ENCODE assay signal across 7 mouse cellular contexts in genomic region chr2:101797166-101797900, GRCm38 (mm10).
A peak's percentile ranks its signal among the peaks of the same experiment; 100 is the strongest.
DNase-seq lines count a peak whose midpoint lies in the region; ATAC-seq and TF ChIP-seq lines count a peak whose summit lies in the region.

No protein-coding gene starts in this region.

- DNase-seq in adrenal gland, adult 2 months, result peak; percentile 50
- peak; percentile 3 to 10 for DNase-seq in thymus, postnatal 10 days (ENCODE audit: low spot score in 2 of 2)

- no peaks in the 10 kb centered on the region for H3K4me1 ChIP-seq in ES-Bruce4 (ENCODE audit: control insufficient read depth, insufficient read depth, low read length)
- peaks cover 29% of the 10 kb centered on the region for H3K4me1 ChIP-seq in forebrain, embryonic 15.5 days
- peaks cover 17% of the 10 kb centered on the region for H3K4me1 ChIP-seq in hindbrain, embryonic 16.5 days (ENCODE audit: control insufficient read depth, insufficient read depth, low read depth, low read length)
- 0 out of 2 replicates have a peak, but pooled peaks cover 4% of the 10 kb centered on the region for H3K4me1 ChIP-seq in liver, embryonic 12.5 days

- TF ChIP-seq POLR2A in ES-Bruce4 (IDR thresholded peaks at IDR 0.05; ENCODE audit: insufficient read depth, low read length), result no peak

- no peaks in the 10 kb centered on the region for H3K27me3 ChIP-seq in ES-Bruce4 (ENCODE audit: control insufficient read depth, insufficient read depth, low read length, poor library complexity, severe bottlenecking)
- peaks cover 6% of the 10 kb centered on the region; the same call in 1 of the 2 replicates for H3K27me3 ChIP-seq in forebrain, embryonic 15.5 days
- peaks cover 10% of the 10 kb centered on the region for H3K27me3 ChIP-seq in hindbrain, embryonic 16.5 days (replicated peaks; ENCODE audit: control insufficient read depth, insufficient read depth, low read length)
- H3K27me3 ChIP-seq in liver, embryonic 12.5 days (replicated peaks), result peaks cover 46% of the 10 kb centered on the region

- H3K9ac ChIP-seq in ES-Bruce4 (ENCODE audit: low read depth, poor library complexity, severe bottlenecking), result peak overlapping the region; percentile 46
- H3K9ac ChIP-seq in forebrain, embryonic 15.5 days (replicated peaks), result peak overlapping the region; percentile 44
- peak overlapping the region; percentile 62 for H3K9ac ChIP-seq in hindbrain, embryonic 16.5 days (ENCODE audit: low read depth, low read length)
- H3K9ac ChIP-seq in liver, embryonic 12.5 days, result peak overlapping the region; percentile 35; the same call in 1 of the 2 replicates

- no peak overlapping the region for H3K27ac ChIP-seq in ES-Bruce4 (ENCODE audit: insufficient read depth, low read length)
- peak overlapping the region; percentile 29 for H3K27ac ChIP-seq in forebrain, embryonic 15.5 days (replicated peaks)
- H3K27ac ChIP-seq in hindbrain, embryonic 16.5 days (ENCODE audit: low read depth, low read length), result peak overlapping the region; percentile 13; the same call in 1 of the 2 replicates
- H3K27ac ChIP-seq in liver, embryonic 12.5 days, result peak overlapping the region; percentile 20; the same call in 1 of the 2 replicates

- peak; percentile 65 for ATAC-seq in forebrain, embryonic 15.5 days (replicated peaks)
- ATAC-seq in hindbrain, embryonic 16.5 days, result peak; percentile 59
- peak; percentile 55 for ATAC-seq in liver, embryonic 12.5 days
- ATAC-seq in monocyte, adult 5-6 weeks (replicated peaks; ENCODE audit: insufficient number of reproducible peaks, low FRiP score, low TSS enrichment, poor library complexity, severe bottlenecking), result peak; percentile 38; the same call in 1 of the 2 replicates

- no peak for TF ChIP-seq CTCF in ES-Bruce4 (IDR thresholded peaks at IDR 0.05; ENCODE audit: low read depth, low read length)

- H3K4me3 ChIP-seq in ES-Bruce4 (ENCODE audit: low read depth, low read length), result peak overlapping the region; percentile 66
- peak overlapping the region; percentile 47 for H3K4me3 ChIP-seq in forebrain, embryonic 15.5 days
- peak overlapping the region; percentile 51 for H3K4me3 ChIP-seq in hindbrain, embryonic 16.5 days (ENCODE audit: low read length)
- H3K4me3 ChIP-seq in liver, embryonic 12.5 days, result peak overlapping the region; percentile 55

- no peak for TF ChIP-seq EP300 in ES-Bruce4 (IDR thresholded peaks at IDR 0.05; ENCODE audit: insufficient read depth, low read depth, low read length)

- under 1% methylated on average over 49 of the region's 49 CpGs for WGBS in forebrain, embryonic 15.5 days
- WGBS in hindbrain, embryonic 16.5 days, result 1% methylated on average over 48 of the region's 49 CpGs
- under 1% methylated on average over 49 of the region's 49 CpGs for WGBS in liver, embryonic 12.5 days (ENCODE audit: insufficient replicate concordance)

- no peaks in the 10 kb centered on the region for H3K36me3 ChIP-seq in ES-Bruce4 (ENCODE audit: control insufficient read depth, insufficient read depth, low read length, poor library complexity, severe bottlenecking)
- H3K36me3 ChIP-seq in forebrain, embryonic 15.5 days, result no peaks in the 10 kb centered on the region
- H3K36me3 ChIP-seq in hindbrain, embryonic 16.5 days (ENCODE audit: control insufficient read depth, insufficient read depth, low read length), result no peaks in the 10 kb centered on the region
- no peaks in the 10 kb centered on the region for H3K36me3 ChIP-seq in liver, embryonic 12.5 days

- H3K9me3 ChIP-seq in ES-Bruce4 (replicated peaks; ENCODE audit: control insufficient read depth, insufficient read depth, low read length, poor library complexity, severe bottlenecking), result no peaks in the 10 kb centered on the region
- H3K9me3 ChIP-seq in forebrain, embryonic 15.5 days, result no peaks in the 10 kb centered on the region
- no peaks in the 10 kb centered on the region for H3K9me3 ChIP-seq in hindbrain, embryonic 16.5 days (ENCODE audit: control insufficient read depth, low read length)
- no peaks in the 10 kb centered on the region for H3K9me3 ChIP-seq in liver, embryonic 12.5 days (replicated peaks)

- H3K4me2 ChIP-seq in forebrain, embryonic 15.5 days (replicated peaks), result peak overlapping the region; percentile 66
- H3K4me2 ChIP-seq in hindbrain, embryonic 16.5 days (ENCODE audit: low read length), result peak overlapping the region; percentile 89
- H3K4me2 ChIP-seq in liver, embryonic 12.5 days, result peak overlapping the region; percentile 67
